Mouse (Mus musculus) adrenal gland, postnatal 10 days (tissue): ENCODE measurements around the gene Lrrc47. TPM values are rescaled to one million over a fixed set of nuclear protein-coding genes. Genes with fewer than 3 reads are reported as not detected.
A peak's percentile ranks its signal among the peaks of the same experiment; 100 is the strongest.

Experiments
- DNase-seq: peaks from one replicate; pipeline ENCODE4 v3.0.0; 2021; ENCODE audit warnings: mixed read lengths
- long read RNA-seq, 2 experiments: library from polyadenylated mRNA; stranded (forward); transcript quantifications; one replicate each; pipeline ENCODE4 v2.0.0; 2021
- total RNA-seq, 2 experiments: library from RNA; stranded (reverse); gene quantifications; 2 replicates each; pipeline ENCODE4 v1.2.3; 2021

The Lrrc47 gene
- total RNA-seq = 10 to 100 TPM; 40.7 to 43.3 TPM
- long read RNA-seq, experiment 1, transcript Lrrc47-205 (7 exons, 3,468 nt) = major isoform, 36 of 85 reads
- long read RNA-seq, experiment 1, partial matches to known transcripts = 4 of 85 reads
- long read RNA-seq, experiment 1, other reads (novel, unspliced or antisense) = 45 of 85 reads
- long read RNA-seq, experiment 2, transcript Lrrc47-205 (7 exons, 3,468 nt) = major isoform, 20 of 54 reads
- long read RNA-seq, experiment 2, partial matches to known transcripts = 2 of 54 reads
- long read RNA-seq, experiment 2, other reads (novel, unspliced or antisense) = 32 of 54 reads

DNA sequence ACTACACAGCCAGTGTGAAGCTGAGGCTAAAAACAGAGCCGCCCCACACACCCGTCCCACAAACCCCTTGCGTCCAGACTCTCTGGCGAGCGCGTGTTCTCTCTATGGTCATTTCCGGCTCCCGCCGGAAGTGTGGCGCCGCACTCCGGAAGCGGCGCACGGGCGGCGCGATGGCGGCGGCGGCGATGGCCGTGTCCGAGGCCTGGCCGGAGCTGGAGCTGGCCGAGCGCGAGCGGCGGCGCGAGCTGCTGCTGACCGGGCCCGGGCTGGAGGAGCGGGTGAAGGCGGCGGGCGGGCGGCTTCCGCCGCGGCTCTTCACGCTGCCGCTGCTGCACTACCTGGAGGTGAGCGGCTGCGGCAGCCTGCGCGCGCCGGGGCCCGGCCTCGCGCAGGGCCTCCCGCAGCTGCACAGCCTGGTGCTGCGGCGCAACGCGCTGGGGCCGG is at the start of gene Lrrc47:
Lrrc47 (plus strand) TSS at position 86 of the 444 bp plus-strand sequence.
- DNase-seq = peak; percentile 88

DNA sequence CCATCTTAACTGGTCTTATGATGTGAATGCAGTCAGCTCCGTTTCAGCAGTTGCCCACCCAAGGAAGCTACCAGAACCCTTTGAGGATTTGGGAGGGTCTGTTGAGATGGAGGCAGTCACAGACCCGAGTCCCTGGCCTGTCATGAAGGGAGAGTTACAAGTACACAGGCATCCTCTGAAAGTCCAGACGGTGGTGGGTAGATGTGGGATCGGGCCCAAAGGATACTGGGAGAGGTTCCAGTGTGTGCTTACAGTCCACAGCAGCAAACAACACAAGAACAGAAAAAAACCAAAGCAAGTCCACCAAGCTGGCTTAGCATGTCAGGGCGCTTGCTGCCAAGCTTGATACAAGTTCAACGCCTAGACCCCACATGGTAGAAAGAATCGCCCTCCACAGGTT is 48.9 kb upstream of the Lrrc47 start:
- no peak for DNase-seq

DNA sequence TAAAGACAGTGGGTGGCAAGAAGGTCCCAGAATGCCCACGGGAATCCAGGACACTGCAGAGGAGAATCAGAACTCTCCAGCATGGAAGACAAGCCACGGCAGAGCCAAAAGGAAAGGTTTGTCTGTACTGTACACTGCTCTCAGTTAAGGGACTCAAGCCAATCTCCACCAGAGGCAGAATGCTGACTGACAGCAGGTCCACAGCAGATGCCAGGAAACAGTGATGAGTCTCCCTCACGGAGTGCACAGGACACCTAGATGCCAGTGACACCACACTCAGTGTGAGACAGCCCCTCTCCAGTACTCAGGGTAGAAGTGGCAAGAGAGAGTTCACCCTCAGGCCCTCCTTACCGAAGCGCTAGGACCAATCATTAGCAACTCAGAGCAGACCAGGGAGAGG is 44.9 kb upstream of the Lrrc47 start:
- DNase-seq = no peak

DNA sequence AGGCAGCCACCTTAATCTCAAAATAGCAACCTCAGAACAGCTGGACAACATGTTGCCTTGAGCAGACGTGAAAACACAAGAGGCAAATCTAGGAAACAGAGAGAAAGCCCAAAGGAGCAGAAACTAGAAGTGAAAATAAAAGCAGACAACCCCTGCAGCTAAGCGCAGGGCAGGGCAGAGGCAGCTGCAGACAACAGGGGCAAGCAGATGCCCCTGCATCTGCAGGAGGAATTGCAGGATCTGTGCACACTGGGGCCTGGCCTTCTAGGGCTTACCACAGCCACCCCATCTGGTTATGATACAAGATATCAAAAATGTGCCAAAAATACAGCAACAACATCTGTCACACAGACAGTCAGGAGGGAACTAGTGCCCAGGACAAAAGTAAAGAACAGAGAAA is 44.0 kb upstream of the Lrrc47 start:
- no peak for DNase-seq

DNA sequence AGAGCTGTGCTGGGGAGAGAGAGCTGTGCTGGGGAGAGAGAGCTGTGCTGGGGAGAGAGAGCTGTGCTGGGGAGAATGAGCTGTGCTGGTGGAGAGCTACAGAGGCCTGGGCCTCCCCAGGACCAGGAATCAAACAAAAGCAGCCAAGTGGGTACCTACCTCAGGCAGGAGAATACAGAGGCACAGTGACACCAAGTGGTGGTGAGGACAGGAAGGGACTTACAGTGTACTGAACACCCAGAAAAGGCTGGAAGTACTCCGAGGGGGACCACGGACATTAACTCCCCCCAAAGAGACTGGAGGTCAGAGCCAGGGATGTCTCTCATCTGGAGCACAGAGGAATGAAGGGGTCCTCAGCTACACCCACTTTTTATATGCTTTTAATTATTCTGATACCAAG is 43.5 kb upstream of the Lrrc47 start:
- DNase-seq = no peak

DNA sequence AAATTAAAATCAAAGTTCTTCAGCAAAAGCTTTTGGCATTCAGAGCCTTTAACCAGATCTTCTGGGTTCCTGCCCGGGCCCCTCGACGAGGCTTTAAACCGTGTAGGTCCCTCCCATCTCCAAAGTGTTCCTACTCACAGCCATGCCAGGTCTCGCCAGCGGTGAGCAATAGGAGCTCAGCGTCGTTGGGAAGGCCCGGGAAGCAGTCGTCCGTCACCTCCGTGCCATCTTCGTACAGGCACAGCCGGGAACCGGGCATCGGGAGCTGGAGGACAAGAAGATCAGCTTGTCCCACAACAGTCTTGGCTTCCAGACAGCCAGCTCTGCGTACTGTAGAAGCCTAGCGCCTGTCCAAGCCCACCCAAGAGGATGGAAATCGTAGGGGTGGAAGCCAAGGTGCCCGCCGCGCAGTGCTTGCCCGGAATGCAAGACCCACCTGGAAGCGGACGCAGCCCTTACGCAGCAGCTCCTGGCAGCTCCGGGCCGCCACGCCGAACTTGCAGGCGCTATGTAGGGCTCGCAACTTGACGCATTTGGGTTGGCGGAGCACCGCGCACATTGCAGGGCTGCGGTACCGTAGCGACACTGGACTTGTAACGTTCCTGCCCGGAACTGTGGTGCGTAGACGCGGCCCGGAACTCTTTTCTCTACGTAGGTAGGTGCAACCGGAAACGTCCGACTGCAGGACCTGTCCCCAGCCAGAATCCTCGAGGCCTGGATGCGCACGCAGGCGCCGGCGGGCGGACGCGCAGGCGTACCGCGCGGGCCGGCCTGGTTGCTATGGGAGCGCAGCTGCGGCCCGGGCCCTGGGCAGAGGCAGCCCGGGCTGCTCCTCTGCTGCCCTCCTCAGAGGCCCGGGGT is 36.9 kb upstream of the Lrrc47 start, which contains the start of the genes Dffb and Cep104:
Dffb (minus strand) TSS at position 696 of the 861 bp plus-strand sequence.
Cep104 (plus strand) TSS at position 764 of the 861 bp plus-strand sequence.
- DNase-seq = peak; percentile 97

DNA sequence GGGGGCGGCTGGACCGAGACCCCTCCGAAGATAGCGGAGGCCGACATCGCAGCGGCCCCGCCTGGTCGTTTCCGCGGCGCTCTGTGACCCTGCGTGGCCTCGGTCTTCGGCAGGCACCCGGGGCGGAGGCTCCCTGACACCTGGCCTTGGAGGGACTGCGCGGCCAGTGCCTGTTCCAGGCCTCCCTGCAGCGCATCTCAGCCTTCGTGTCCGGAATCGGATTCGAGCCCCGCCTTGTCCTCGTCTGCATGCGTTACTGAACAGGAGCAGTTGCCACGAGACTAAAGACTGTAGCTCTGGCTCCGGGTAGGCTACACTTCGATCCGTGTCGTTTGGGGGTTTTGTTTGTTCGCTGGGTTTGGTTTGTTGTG is 36.3 kb upstream of the Lrrc47 start:
- no peak for DNase-seq

DNA sequence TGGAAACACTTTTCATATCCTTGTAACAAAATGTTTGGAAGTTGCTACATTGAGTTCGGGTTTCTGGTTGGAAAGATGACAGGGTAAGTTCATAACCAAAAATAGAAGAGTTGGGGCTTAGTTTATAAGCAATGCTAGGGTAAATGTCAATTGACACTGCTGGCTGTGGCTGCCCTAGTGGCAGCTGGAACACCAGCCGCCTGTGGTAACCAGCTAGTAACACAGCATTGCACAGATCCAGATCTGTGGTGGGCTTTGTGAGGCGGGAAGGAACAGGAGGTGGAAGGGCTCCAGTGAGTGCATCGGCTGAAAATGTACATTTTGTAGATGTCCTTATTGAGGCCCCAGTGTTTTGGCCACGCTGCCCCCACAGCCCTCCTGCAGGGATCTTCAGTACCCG is 35.8 kb upstream of the Lrrc47 start:
- no peak for DNase-seq

DNA sequence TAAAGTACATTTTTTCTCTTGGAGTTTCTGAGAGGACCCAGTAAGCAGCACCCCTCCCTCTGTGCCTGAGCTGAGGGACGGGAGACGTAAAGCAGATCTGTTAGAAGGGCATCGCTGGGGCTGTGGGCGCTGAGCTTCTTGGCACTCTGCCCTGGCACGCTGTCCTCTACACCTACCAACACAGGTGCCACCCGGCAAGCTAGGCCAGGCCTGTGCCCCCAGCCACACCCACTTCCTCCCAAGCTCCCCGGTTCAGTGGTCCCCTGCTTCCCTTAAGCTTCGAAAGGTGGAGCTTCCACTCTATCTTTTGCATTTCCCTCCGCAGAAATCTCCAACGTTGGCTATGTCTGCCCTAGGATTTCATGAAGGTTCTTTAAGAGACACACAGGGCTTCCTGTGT is 32.3 kb upstream of the Lrrc47 start:
- DNase-seq = no peak

DNA sequence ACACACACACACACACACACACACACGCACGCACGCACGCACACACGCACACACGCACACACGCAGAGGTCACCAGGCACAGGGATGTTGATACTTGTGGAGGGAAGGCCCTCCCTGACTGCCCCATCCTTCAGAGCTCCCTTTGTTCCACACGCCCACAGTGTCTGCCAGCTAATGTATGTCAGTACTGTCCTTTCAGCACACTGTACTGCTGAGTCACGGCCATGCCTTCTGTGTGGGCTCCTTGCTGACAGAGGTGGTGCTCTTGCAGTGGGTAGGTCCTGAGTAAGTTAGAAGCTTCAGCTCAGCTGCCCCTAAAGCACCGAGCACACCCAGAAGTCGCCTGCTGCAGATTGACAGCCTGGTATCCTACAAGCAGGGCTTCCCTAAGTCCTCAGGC is 31.1 kb upstream of the Lrrc47 start:
- DNase-seq = no peak

DNA sequence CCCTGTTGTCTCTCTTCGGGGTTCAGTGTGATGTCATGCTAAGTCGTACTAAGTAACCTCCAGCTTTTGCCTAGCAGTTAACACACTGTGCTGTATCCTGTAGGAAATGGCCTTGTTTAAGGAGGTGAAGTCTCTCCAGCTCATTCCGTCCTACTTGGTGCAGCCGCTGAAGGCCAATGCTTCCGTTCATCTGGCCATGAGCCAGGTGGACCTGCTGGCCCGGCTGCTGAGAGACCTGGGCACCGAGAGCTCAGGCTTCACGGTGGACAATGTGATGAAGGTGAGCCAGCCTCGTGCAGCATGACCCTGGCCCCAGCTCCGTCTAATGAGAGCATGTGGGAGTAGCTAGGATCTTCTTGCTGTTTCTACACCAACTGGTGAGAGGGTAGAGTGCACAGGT is 18.8 kb upstream of the Lrrc47 start:
- peak; percentile 17 for DNase-seq

DNA sequence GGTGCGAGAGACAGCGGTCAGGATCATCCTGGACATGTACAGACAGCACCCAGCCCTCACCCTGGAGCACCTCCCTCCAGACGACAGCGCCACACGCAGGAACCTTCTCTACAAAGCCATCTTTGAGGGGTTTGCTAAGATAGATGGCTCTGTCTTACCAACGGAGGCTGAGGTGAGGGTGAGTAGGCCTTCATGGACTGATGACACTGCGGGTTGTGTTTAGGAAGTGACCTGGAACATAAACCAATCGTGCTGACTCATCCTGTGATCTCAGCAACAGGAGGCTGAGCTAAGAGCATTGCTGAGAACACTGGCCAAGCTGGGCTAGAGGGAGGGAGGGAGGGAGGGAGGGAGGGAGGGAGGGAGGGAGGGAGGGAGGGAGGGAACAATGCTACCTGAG is 18.0 kb upstream of the Lrrc47 start:
- DNase-seq = no peak

DNA sequence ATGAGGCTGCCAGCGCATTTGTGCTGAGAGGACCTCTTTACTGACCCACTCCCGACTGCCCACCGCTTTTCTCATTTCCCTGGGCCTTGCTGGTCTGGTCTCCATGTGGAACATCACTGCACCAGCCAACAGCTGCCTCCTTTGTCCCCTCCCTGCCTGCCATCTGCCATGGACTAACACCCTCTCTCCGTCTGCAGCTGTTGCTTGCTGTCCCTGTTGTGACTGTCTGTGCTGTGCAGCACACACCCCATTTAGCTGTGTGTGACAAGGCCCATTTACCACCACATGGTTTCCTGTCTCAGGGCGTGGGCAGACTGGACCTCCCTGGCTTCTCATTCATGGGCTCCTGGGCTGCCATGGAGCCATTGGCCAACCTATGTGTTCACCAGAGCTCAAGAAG is 6.0 kb upstream of the Lrrc47 start:
- DNase-seq = no peak

DNA sequence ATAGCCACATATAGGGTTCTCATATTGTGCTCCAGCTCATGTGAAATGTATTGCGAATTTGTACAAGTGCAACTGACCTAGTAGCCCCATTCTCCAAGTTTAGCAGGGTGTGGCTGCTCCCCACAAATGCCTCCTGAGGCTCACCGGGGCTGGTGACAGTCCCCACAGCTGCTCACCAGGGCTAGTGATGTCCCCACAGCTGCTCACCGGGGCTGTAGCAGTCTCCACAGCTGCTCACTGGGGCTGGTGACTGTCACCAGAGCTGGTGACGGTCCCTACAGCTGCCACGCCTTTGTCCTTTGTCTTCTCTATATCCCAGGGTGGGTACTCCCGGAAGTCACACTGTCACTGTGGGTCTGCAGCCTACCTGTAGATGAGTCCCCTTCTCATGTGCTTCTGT is 5.3 kb upstream of the Lrrc47 start:
- no peak for DNase-seq

DNA sequence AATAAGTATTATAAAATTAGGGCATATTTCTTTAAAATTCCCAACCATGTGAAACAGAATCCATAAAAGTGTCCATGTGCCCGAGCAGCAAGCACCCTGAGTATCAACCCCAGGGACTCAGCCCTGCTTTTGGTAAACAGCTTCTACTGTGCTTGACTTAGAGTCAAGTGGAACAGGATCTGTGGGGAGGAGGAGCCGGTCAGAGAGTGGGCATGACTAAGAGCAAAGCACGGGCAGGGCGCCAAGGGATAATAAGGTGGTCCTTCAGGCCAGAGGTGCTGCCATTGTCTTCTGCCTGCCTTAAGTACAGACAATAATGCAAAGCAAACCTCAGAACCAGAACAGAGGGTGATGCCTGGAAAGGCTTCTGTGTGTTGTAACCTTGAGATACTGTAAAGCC is 3.8 kb upstream of the Lrrc47 start:
- DNase-seq = peak; percentile 32

DNA sequence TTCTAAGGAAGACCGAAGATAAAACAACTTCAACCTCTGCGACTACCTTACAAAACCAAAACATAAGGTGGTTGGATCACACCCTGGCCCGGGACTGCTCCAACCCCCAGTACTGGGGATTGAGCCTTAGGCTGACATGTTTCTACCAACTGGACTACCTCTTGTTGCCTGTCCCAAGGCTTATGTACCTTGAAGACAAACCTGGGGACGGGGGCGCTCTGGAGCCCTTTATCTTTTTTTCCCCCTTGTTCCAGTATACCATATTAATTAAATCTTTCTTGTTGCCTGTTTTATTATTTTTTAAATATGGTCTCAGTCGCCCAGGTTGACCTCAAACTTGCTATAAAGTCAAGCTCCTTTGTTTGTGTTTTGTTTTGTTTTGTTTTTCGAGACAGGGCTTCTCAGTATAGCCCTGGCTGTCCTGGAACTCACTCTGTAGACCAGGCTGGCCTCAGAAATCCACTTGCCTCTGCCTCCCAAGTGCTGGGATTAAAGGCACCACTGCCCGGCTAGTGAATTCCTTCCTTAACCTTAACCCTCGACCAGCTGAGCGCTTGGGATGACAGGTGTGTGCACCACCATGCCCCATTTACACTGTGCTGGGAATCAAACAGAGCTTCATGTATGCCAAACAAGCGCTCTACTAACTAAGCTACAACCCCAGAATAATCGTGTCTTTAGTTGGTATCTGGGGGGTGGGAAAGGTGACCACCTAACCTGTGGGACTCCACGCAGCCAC is 455 bp upstream of the Lrrc47 start:
- no peak for DNase-seq

DNA sequence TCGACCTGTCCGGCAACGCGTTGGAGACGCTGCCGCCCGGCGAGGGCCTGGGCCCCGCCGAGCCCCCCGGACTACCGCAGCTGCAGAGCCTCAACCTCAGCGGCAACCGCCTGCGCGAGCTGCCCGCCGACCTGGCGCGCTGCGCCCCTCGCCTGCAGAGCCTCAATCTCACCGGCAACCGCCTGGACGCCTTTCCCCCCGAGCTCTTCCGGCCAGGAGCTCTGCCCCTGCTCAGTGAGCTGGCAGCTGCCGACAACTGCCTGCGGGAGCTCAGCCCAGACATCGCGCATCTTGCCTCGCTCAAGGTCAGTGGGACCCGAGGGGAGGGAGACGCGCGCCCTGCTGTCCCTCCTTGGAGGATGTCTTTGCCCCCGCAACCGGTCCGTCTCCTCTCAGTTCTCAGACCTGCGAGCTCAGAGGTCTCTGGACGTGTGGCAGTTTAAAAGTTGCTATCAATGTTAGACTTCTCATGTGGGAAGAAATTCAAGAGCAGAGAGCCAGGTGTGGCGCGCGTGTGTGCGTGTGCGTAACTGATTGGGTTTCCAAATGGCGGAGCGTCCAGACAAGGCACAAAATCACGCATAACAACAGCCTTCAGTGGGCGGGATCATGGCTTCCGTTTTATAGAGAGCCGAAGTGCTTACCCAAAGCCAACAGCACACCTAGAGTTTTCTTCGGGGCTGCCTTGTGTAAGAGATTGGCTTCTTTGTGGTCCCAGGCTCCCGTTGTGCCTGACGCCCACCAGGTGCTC is 776 bp downstream of the Lrrc47 start:
- DNase-seq = peak; percentile 42

DNA sequence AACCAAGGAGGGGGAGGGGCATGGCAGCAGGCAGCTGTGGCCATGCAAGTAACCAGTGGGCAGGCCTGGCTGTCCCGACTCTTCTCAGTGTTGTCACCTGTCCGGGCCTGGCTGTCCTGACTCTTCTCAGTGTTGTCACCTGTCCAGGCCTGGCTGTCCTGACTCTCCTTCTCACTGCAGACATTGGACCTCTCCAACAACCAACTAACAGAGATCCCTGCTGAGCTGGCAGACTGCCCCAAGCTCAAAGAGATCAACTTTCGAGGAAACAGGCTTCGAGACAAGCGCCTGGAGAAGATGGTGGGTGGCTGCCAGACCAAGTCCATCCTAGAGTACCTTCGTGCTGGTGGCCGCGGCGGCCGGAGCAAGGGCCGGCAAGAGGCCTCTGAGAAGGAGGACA is 3.9 kb downstream of the Lrrc47 start:
- DNase-seq = no peak

DNA sequence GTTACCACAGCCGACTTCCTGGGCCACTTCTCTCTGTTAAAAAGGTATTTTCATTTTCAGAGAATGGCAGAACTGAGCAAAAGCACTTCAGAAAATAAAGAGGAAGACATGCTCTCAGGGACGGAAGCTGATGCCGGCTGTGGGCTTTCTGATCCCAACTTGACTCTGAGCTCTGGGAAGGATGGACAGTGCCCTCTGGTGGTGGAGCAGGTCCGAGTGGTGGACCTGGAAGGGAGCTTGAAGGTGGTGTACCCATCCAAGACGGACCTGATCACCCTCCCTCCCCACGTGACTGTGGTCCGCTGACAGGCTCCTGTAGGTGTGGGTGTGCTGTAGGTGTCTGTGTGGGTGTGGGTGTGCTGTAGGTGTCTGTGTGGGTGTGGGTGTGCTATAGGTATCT is 8.0 kb downstream of the Lrrc47 start:
- DNase-seq = peak; percentile 74

DNA sequence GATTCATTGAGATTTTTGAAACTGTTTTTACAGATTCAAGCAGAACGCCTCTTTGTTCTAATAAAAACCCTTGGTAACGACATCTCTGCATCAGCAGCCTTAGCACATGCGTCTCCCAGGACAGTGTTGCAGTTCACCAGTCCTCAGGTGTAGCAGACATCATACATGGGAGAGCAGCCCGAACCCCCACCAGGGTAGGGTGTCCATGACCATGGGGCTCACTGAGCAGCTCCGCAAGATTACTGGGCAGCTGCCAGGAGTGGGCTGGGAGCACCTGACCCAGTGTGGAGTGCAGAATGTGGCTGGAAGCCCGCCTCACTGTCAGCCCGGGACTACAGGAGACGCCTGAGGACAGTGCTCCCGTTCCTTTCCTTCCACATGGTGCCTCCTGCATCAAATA is 9.9 kb downstream of the Lrrc47 start:
- DNase-seq = peak; percentile 25

DNA sequence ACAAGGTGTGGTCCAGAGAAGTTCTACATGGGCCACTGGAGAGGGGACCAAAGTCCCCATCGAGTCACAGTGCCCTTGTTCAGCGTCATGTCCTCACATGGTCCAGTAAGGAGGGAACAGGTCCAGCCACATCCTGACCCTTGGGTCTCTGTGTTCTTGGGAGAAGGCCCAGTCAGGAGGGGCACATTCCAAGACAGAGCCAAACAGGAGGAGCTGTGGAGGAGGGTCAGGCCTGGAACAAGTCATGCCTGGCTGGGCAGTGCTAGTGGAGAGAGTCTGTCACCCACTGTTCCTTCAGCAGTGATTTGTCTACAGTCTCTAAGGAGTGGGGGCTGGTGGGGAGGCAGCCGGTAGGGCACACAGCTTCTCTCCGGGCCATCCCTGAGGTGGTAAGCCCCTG is 10.9 kb downstream of the Lrrc47 start:
- DNase-seq = peak; percentile 44

DNA sequence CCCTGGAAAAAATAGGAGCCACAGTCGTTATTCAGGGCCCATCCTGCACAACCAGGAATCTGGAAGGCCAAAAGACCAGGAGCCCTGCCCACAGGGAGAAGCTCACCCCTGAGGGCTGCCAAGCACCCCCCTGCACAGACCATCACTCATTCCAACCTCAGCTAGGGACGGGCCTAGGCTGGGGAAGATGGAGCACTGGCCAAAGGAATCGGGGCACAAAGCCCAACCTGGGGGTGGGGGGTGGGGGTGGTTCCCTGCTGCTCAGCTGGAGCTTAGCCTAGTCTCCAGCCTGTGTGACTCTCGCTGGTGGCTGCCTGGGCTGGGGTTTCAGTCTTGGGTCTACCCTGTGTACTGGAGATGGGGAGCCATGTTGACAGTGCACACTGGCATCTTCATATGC is 11.3 kb downstream of the Lrrc47 start:
- no peak for DNase-seq
